Mouse (Mus musculus) liver, embryonic 15.5 days (tissue): ENCODE measurements around the gene Pnkd. TPM values are rescaled to one million over a fixed set of nuclear protein-coding genes. Genes with fewer than 3 reads are reported as not detected.

Experiments
- ATAC-seq: fragments of 200-750 bp; cut with Nextera tagmentation; 2 replicates; pipeline ENCODE4 v1.8.0; 2017; ENCODE audit warnings: moderate number of reproducible peaks, mild to moderate bottlenecking, moderate library complexity; ENCODE audit not compliant: insufficient read depth
- H3K27ac ChIP-seq: fragments of 300-500 bp; sonication (generic); replicated peaks from 2 replicates; pipeline ENCODE4 v1.5.1; 2015; ENCODE audit warnings: mild to moderate bottlenecking, inconsistent platforms
- H3K27me3 ChIP-seq: fragments of 300-500 bp; sonication (generic); 2 replicates; pipeline ENCODE4 v1.6.1; 2015; ENCODE audit warnings: mild to moderate bottlenecking, inconsistent platforms
- H3K36me3 ChIP-seq: fragments of 300-500 bp; sonication (generic); replicated peaks from 2 replicates; pipeline ENCODE4 v1.6.1; 2015; ENCODE audit warnings: moderate library complexity, mild to moderate bottlenecking, inconsistent platforms
- H3K4me1 ChIP-seq: fragments of 300-500 bp; sonication (generic); replicated peaks from 2 replicates; pipeline ENCODE4 v1.6.1; 2015; ENCODE audit warnings: inconsistent platforms
- H3K4me2 ChIP-seq: fragments of 300-500 bp; sonication (generic); 2 replicates; pipeline ENCODE4 v1.6.1; 2015; ENCODE audit warnings: moderate library complexity, mild to moderate bottlenecking, inconsistent platforms
- H3K4me3 ChIP-seq: fragments of 300-500 bp; sonication (generic); replicated peaks from 2 replicates; pipeline ENCODE4 v1.5.1; 2015; ENCODE audit warnings: mild to moderate bottlenecking, inconsistent platforms
- H3K9ac ChIP-seq: fragments of 300-500 bp; sonication (generic); 2 replicates; pipeline ENCODE4 v1.6.1; 2015; ENCODE audit warnings: moderate library complexity, mild to moderate bottlenecking, inconsistent platforms
- H3K9me3 ChIP-seq: fragments of 300-500 bp; sonication (generic); replicated peaks from 2 replicates; pipeline ENCODE4 v1.6.1; 2016; ENCODE audit warnings: inconsistent platforms
- WGBS: fragments of 180-500 bp; shearing (Covaris S2); methylation state at CpG from one replicate; pipeline ENCODE4 v1.1.7; 2015; ENCODE audit warnings: mixed read lengths; ENCODE audit not compliant: insufficient replicate concordance; 5-methylcytosine and 5-hydroxymethylcytosine counted together
- polyA plus RNA-seq: library from polyadenylated mRNA; unstranded; fragments of >200 nt; fragmentation: Nextera tagmentation; extraction: Ambion mirVana; gene quantifications from 2 replicates; pipeline ENCODE4 v1.2.1, GENCODE M21; 2015

Gene Pnkd
- polyA plus RNA-seq, 1 experiment from 2014 or later = 32.0 TPM

DNA sequence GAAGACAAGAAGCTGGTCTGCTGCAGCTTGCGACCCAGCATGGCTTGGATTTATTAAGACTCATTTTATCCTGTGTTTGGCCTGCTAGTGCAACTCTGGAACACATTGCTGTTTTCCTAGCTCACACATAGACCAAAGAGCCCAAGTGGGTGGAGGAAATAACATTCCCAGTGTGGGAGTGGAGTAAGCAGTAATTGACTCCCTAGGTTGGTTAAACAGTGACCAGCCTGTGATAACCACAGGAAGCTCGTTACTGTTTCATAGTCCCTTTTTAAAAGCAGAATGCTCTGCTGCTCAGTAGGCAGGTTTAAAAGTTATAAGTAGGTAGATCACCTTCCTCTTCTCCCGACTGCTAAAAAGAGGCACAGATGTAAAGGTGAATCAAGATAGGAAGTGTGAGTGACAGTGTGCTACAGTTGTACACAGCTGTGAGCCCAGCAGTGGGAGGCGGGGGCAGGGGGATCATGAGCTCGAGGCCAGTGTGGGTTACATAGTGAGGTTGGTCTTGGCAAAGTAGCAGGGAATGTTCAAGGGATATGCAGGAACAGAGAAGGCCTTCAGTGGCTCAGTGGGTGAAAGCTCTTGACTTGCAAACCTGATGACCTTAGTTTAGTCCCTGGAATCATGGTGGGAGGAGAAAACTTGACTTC lies 35.3 kb upstream of the Pnkd start:
- WGBS = 41% methylated on average over 5 of the region's 5 CpGs
- Histone ChIP-seq H3K9me3 (no peaks in the 10 kb centered on the region), H3K4me3 (no peak overlapping the region), H3K4me1 (peaks cover 38% of the 10 kb centered on the region), H3K27ac (peak overlapping the region; percentile 82), H3K27me3 (no peaks in the 10 kb centered on the region), H3K4me2 (peak overlapping the region; percentile 27; the same call in 1 of the 2 replicates), H3K36me3 (peaks cover 72% of the 10 kb centered on the region), H3K9ac (no peak overlapping the region)
- ATAC-seq = peak; percentile 70

- ATAC-seq = no peak
- Histone ChIP-seq H3K9me3 (no peaks in the 10 kb centered on the region), H3K36me3 (peaks cover 76% of the 10 kb centered on the region), H3K4me1 (peaks cover 34% of the 10 kb centered on the region), H3K4me2 (0 out of 2 replicates have a peak overlapping the region, but pooled peaks have one; percentile 13), H3K27me3 (no peaks in the 10 kb centered on the region), H3K27ac (peak overlapping the region; percentile 82), H3K9ac (no peak overlapping the region), H3K4me3 (no peak overlapping the region)
- 72% methylated on average over 4 of the region's 4 CpGs for WGBS
These were observed 34.6 kb upstream of the Pnkd start for GRCm38 (mm10) chr1:74250096-74250495.

DNA sequence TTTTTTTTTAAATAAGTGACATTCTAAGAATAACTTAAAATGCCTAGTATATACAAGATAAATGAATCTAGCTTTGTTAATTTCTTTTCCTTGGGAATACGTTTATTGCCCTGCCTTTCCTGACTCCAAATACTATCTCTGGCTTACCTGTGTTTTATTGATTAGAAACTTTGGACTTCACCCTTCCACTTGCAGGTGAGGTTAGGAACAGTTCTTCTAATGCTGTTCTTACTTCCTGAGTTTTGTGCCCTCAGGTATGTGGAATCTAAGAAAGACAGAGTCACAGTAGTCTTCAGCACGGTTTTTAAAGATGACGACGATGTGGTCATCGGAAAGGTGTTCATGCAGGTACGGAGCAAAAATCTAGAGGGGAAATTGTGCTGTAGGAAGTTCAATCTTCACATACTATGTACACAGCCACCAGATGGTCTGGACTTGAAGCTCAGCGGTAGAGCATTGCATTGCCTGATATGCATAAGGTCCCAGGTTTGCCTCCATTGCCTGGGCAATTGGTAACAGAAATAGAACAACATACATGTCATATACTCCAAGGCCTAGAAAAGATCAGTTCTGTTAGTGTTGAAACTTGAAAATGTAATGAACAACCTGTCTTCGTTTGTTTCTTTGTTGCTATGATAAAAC lies 28.9 kb upstream of the Pnkd start:
- ATAC-seq = no peak
- peaks cover 89% of the 10 kb centered on the region for H3K36me3 ChIP-seq
- H3K27ac ChIP-seq = no peak overlapping the region

GRCm38 (mm10) chr1:74256782-74257181 lies 27.9 kb upstream of the Pnkd start:
- Histone ChIP-seq H3K9me3 (no peaks in the 10 kb centered on the region), H3K9ac (no peak overlapping the region), H3K4me2 (no peak overlapping the region), H3K27me3 (no peaks in the 10 kb centered on the region), H3K27ac (no peak overlapping the region), H3K4me1 (no peaks in the 10 kb centered on the region), H3K4me3 (no peak overlapping the region), H3K36me3 (peaks cover 89% of the 10 kb centered on the region)
- 89% methylated on average over 4 of the region's 4 CpGs for WGBS
- no peak for ATAC-seq

More for the DNA sequence above, 28.9 kb upstream of the Pnkd start:
- H3K27me3 ChIP-seq = no peaks in the 10 kb centered on the region
- no peaks in the 10 kb centered on the region for H3K4me1 ChIP-seq
- no peak overlapping the region for H3K4me2 ChIP-seq
- WGBS = 88% methylated on average over 8 of the region's 8 CpGs
- no peak overlapping the region for H3K4me3 ChIP-seq
- H3K9ac ChIP-seq = no peak overlapping the region
- no peaks in the 10 kb centered on the region for H3K9me3 ChIP-seq

GRCm38 (mm10) chr1:74262510-74262909 lies 22.2 kb upstream of the Pnkd start:
- Histone ChIP-seq H3K4me3 (no peak overlapping the region), H3K9ac (no peak overlapping the region), H3K27me3 (no peaks in the 10 kb centered on the region), H3K27ac (no peak overlapping the region), H3K9me3 (no peaks in the 10 kb centered on the region), H3K4me1 (no peaks in the 10 kb centered on the region), H3K4me2 (no peak overlapping the region), H3K36me3 (peaks cover 94% of the 10 kb centered on the region)
- ATAC-seq = no peak
- 74% methylated on average over 6 of the region's 6 CpGs for WGBS

DNA sequence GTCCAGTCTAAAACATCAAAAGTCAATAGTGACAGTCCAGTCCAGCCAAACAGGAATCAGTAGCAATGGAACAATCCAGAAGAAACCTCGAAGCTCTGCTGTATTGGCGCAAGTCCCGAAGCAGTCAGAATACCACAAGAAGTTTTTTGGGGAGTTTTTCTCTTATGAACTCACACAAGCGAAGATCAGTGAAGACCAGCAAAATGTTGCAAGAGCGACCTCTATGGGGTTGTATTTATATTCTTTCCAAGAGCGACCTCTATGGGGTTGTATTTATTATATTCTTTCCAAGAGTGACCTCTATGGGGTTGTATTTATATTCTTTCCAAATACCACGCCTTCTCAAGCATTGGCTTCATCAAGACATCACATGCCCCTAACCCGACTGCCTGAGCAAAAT lies 16.0 kb upstream of the Pnkd start:
- no peak overlapping the region for H3K4me2 ChIP-seq
- H3K27me3 ChIP-seq = no peaks in the 10 kb centered on the region
- no peak overlapping the region for H3K27ac ChIP-seq
- ATAC-seq = no peak
- 72% methylated on average over 8 of the region's 8 CpGs for WGBS
- H3K9ac ChIP-seq = no peak overlapping the region
- H3K4me3 ChIP-seq = no peak overlapping the region
- no peaks in the 10 kb centered on the region; the same call in 1 of the 2 replicates for H3K4me1 ChIP-seq
- H3K9me3 ChIP-seq = no peaks in the 10 kb centered on the region
- H3K36me3 ChIP-seq = peaks cover 53% of the 10 kb centered on the region

DNA sequence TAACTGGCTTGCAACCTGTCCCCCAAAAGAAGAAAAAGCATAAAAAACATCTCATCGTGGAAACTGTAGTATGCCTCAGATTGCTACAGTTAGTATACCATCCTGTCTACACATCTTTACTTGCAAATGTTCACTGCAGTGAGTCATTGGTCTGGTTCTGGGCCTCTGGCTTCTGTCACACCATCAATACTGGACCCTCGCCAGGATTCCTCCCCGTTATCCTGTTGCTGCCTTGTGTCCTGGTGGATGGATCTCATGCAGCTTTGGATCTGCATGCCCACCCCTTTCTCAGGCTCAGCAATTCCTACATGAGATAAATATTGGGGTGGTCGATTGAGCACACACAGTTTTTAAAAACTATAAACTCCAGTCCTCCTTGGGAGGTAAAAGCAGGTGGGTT lies 13.1 kb upstream of the Pnkd start:
- 63% methylated on average over 4 of the region's 4 CpGs for WGBS
- no peak overlapping the region for H3K4me2 ChIP-seq
- peaks cover 24% of the 10 kb centered on the region for H3K36me3 ChIP-seq
- H3K27ac ChIP-seq = no peak overlapping the region
- no peaks in the 10 kb centered on the region for H3K9me3 ChIP-seq
- H3K4me3 ChIP-seq = no peak overlapping the region
- peaks cover 10% of the 10 kb centered on the region; the same call in 1 of the 2 replicates for H3K27me3 ChIP-seq
- H3K4me1 ChIP-seq = no peaks in the 10 kb centered on the region; the same call in 1 of the 2 replicates
- no peak for ATAC-seq
- H3K9ac ChIP-seq = no peak overlapping the region

GRCm38 (mm10) chr1:74275015-74275414 lies 9.7 kb upstream of the Pnkd start:
- Histone ChIP-seq H3K27ac (no peak overlapping the region), H3K4me2 (no peak overlapping the region), H3K9me3 (no peaks in the 10 kb centered on the region), H3K27me3 (peaks cover 16% of the 10 kb centered on the region), H3K4me1 (no peaks in the 10 kb centered on the region; the same call in 1 of the 2 replicates), H3K36me3 (peaks cover 9% of the 10 kb centered on the region; the same call in 1 of the 2 replicates), H3K4me3 (no peak overlapping the region), H3K9ac (no peak overlapping the region)
- WGBS = 16% methylated on average over 9 of the region's 9 CpGs
- ATAC-seq = peak; percentile 22; the same call in 1 of the 2 replicates

DNA sequence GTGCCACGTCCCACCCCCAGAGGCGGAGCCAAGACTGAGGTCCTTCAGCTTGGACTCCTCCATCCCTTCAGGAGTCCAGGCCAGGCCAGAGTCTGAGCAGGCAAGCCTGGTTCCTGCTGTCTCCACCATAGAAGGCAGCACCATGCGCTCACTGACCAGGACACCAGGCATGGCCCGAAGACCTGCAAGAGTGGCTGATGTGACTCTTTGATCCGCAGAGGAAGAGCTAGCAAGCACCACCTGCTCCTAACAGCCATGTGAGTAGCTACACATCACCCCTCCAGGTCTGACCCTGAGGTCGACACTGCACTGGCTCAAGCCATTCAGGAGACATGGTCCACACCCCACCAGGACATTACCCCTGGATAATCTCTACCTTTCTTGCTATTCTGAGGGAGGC lies 7.7 kb upstream of the Pnkd start:
- Histone ChIP-seq H3K9ac (no peak overlapping the region), H3K4me2 (no peak overlapping the region), H3K4me3 (no peak overlapping the region), H3K9me3 (no peaks in the 10 kb centered on the region), H3K4me1 (peaks cover 12% of the 10 kb centered on the region), H3K27ac (no peak overlapping the region), H3K36me3 (peaks cover 29% of the 10 kb centered on the region), H3K27me3 (peaks cover 16% of the 10 kb centered on the region)
- 60% methylated on average over 6 of the region's 6 CpGs for WGBS
- no peak for ATAC-seq

- H3K9me3 ChIP-seq = no peaks in the 10 kb centered on the region
- H3K36me3 ChIP-seq = peaks cover 39% of the 10 kb centered on the region
- peaks cover 16% of the 10 kb centered on the region for H3K27me3 ChIP-seq
- no peak for ATAC-seq
- no peak overlapping the region for H3K4me3 ChIP-seq
- peaks cover 16% of the 10 kb centered on the region for H3K4me1 ChIP-seq
- 37% methylated on average over 8 of the region's 8 CpGs for WGBS
- H3K9ac ChIP-seq = no peak overlapping the region
- no peak overlapping the region for H3K27ac ChIP-seq
- no peak overlapping the region for H3K4me2 ChIP-seq
These were observed 6.7 kb upstream of the Pnkd start for GRCm38 (mm10) chr1:74277883-74278537.

DNA sequence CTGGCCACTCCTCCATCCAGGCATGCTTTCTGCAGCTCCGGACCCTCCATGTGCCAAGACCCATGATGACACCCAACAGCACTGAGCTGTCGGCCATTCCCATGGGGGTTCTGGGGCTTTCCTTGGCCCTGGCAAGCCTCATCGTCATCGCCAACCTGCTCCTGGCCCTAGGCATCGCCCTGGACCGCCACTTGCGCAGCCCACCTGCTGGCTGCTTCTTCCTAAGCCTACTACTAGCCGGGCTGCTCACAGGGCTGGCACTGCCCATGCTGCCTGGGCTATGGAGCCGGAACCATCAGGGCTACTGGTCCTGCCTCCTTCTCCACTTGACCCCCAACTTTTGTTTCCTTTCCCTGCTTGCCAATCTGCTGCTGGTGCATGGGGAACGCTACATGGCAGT lies 6.2 kb upstream of the Pnkd start, which contains the start of gene Gpbar1:
Gene Gpbar1 (plus strand): TSS at position 13 of the 400 bp plus-strand sequence.
- WGBS = 78% methylated on average over 10 of the region's 10 CpGs
- Histone ChIP-seq H3K27ac (no peak within 1 kb of the TSS), H3K9ac (no peak within 1 kb of the TSS), H3K27me3 (peaks cover 16% of the 10 kb centered on the region), H3K9me3 (no peaks in the 10 kb centered on the region), H3K4me3 (no peak within 1 kb of the TSS), H3K4me2 (no peak within 1 kb of the TSS), H3K36me3 (peaks cover 42% of the 10 kb centered on the region), H3K4me1 (peaks cover 19% of the 10 kb centered on the region)
- ATAC-seq = no peak
